Mouse (Mus musculus): ENCODE data around the gene Olfr66.
A peak's percentile ranks its signal among the peaks of the same experiment; 100 is the strongest.

The Olfr66 gene

GRCm38 (mm10) chr7:103886152-103886551 is at the start of gene Olfr66:
TSS of gene Olfr66 (minus strand) at chr7:103886252.
- no peak for DNase-seq (ENCODE audit: low read depth, low spot score)

- DNase-seq (ENCODE audit: low read depth, low spot score), result no peak
These were observed 48.2 kb upstream of the Olfr66 start, which contains the start of gene Olfr632 for GRCm38 (mm10) chr7:103934264-103934663. TSS of gene Olfr632 (plus strand) at chr7:103934347.

GRCm38 (mm10) chr7:103928525-103928924 is 42.5 kb upstream of the Olfr66 start, which contains the start of gene Olfr631:
TSS of gene Olfr631 (plus strand) at chr7:103928825.
- DNase-seq (ENCODE audit: low read depth, low spot score), result no peak

GRCm38 (mm10) chr7:103915338-103915737 is 29.3 kb upstream of the Olfr66 start:
- DNase-seq (ENCODE audit: low read depth, low spot score), result no peak

- DNase-seq (ENCODE audit: low read depth, low spot score), result no peak
These were observed 27.0 kb upstream of the Olfr66 start for GRCm38 (mm10) chr7:103912969-103913511.

GRCm38 (mm10) chr7:103910047-103910446 is 24.0 kb upstream of the Olfr66 start:
- DNase-seq (ENCODE audit: low read depth, low spot score), result peak; percentile 3

GRCm38 (mm10) chr7:103903187-103903586 is 17.1 kb upstream of the Olfr66 start, which contains the start of gene Olfr65:
TSS of gene Olfr65 (plus strand) at chr7:103903487.
- DNase-seq (ENCODE audit: low read depth, low spot score), result peak; percentile 0

- DNase-seq (ENCODE audit: low read depth, low spot score), result no peak
These were observed 8.3 kb upstream of the Olfr66 start, which contains the start of gene Olfr64 for GRCm38 (mm10) chr7:103894385-103894784. TSS of gene Olfr64 (minus strand) at chr7:103894485.

GRCm38 (mm10) chr7:103877093-103877492 is 9.0 kb downstream of the Olfr66 start:
- no peak for DNase-seq (ENCODE audit: low read depth, low spot score)

- no peak for DNase-seq (ENCODE audit: low read depth, low spot score)
These were observed 11.6 kb downstream of the Olfr66 start for GRCm38 (mm10) chr7:103874451-103874850.

GRCm38 (mm10) chr7:103873064-103873463 is 13.0 kb downstream of the Olfr66 start:
- DNase-seq (ENCODE audit: low read depth, low spot score), result no peak

GRCm38 (mm10) chr7:103870667-103871066 is 15.4 kb downstream of the Olfr66 start:
- peak; percentile 20 for DNase-seq (ENCODE audit: low read depth, low spot score)

GRCm38 (mm10) chr7:103865716-103866115 is 20.3 kb downstream of the Olfr66 start:
- peak; percentile 27 for DNase-seq (ENCODE audit: low read depth, low spot score)

GRCm38 (mm10) chr7:103861531-103861930 is 24.5 kb downstream of the Olfr66 start:
- DNase-seq (ENCODE audit: low read depth, low spot score), result no peak

GRCm38 (mm10) chr7:103860855-103861254 is 25.2 kb downstream of the Olfr66 start:
- peak; percentile 64 for DNase-seq (ENCODE audit: low read depth, low spot score)

- DNase-seq (ENCODE audit: low read depth, low spot score), result peak; percentile 22
These were observed 27.0 kb downstream of the Olfr66 start for GRCm38 (mm10) chr7:103859076-103859475.

GRCm38 (mm10) chr7:103854669-103855068 is 31.4 kb downstream of the Olfr66 start:
- no peak for DNase-seq (ENCODE audit: low read depth, low spot score)

- no peak for DNase-seq (ENCODE audit: low read depth, low spot score)
These were observed 33.0 kb downstream of the Olfr66 start, which contains the start of gene Hbb-y for GRCm38 (mm10) chr7:103853090-103853489. TSS of gene Hbb-y (minus strand) at chr7:103853216.

GRCm38 (mm10) chr7:103844525-103845325 is 41.3 kb downstream of the Olfr66 start:
- no peak for DNase-seq (ENCODE audit: low read depth, low spot score)

GRCm38 (mm10) chr7:103843034-103843433 is 43.0 kb downstream of the Olfr66 start, which contains the start of gene Hbb-bh1:
TSS of gene Hbb-bh1 (minus strand) at chr7:103843164.
- no peak for DNase-seq (ENCODE audit: low read depth, low spot score)

- no peak for DNase-seq (ENCODE audit: low read depth, low spot score)
These were observed 45.8 kb downstream of the Olfr66 start, which contains the start of gene Hbb-bh2 for GRCm38 (mm10) chr7:103840268-103840667. TSS of gene Hbb-bh2 (minus strand) at chr7:103840520.

Measured in skeletal muscle tissue, adult 2 months (tissue).